ENCODE assay signal across 8 mouse cellular contexts in genomic region chr17:45628885-45629855, GRCm38 (mm10). TPM values are rescaled to one million over a fixed set of nuclear protein-coding genes. Genes with fewer than 3 reads are reported as not detected.
DNase-seq lines count a peak whose midpoint lies in the region; ATAC-seq and TF ChIP-seq lines count a peak whose summit lies in the region.

No protein-coding gene starts in this region.

- H3K36me3 ChIP-seq in lung, postnatal 0 days (ENCODE audit: insufficient read depth, low read length) = no peaks in the 10 kb centered on the region
- no peaks in the 10 kb centered on the region for H3K36me3 ChIP-seq in heart, embryonic 16.5 days (ENCODE audit: control insufficient read depth, insufficient read depth)
- H3K36me3 ChIP-seq in limb, embryonic 12.5 days = no peaks in the 10 kb centered on the region
- no peaks in the 10 kb centered on the region for H3K36me3 ChIP-seq in neural tube, embryonic 14.5 days (ENCODE audit: control insufficient read depth, insufficient read depth, low read length)

- ATAC-seq in lung, postnatal 0 days = peak; percentile 59
- peak; percentile 7; the same call in 1 of the 2 replicates for ATAC-seq in heart, embryonic 16.5 days (replicated peaks; ENCODE audit: extremely low read depth, insufficient read depth, low FRiP score)
- ATAC-seq in limb, embryonic 12.5 days (ENCODE audit: insufficient number of reproducible peaks, insufficient read depth, low FRiP score, low TSS enrichment, low read depth) = no peak; the same call in 1 of the 2 replicates
- peak; percentile 10; the same call in 1 of the 2 replicates for ATAC-seq in neural tube, embryonic 14.5 days (ENCODE audit: low read depth)
- ATAC-seq in inflammation-experienced regulatory T-cells, adult 6 months = no peak

- WGBS in lung, postnatal 0 days = 41% methylated on average over 13 of the region's 13 CpGs
- 47% methylated on average over 13 of the region's 13 CpGs for WGBS in heart, embryonic 16.5 days
- WGBS in limb, embryonic 12.5 days = 69% methylated on average over 13 of the region's 13 CpGs
- WGBS in neural tube, embryonic 14.5 days = 71% methylated on average over 13 of the region's 13 CpGs

- H3K4me1 ChIP-seq in lung, postnatal 0 days (ENCODE audit: insufficient read depth, low read depth, low read length) = no peaks in the 10 kb centered on the region; the same call in 1 of the 2 replicates
- H3K4me1 ChIP-seq in heart, embryonic 16.5 days (ENCODE audit: control insufficient read depth, insufficient read depth, low read length) = peaks cover 16% of the 10 kb centered on the region
- H3K4me1 ChIP-seq in limb, embryonic 12.5 days (replicated peaks) = peaks cover 11% of the 10 kb centered on the region
- H3K4me1 ChIP-seq in neural tube, embryonic 14.5 days (ENCODE audit: control insufficient read depth, insufficient read depth, low read length) = 0 out of 2 replicates have a peak, but pooled peaks cover 5% of the 10 kb centered on the region

- TF ChIP-seq CTCF in lung, postnatal 0 days (IDR thresholded peaks at IDR 0.05) = no peak

- H3K9ac ChIP-seq in lung, postnatal 0 days (replicated peaks; ENCODE audit: low read depth) = no peak overlapping the region
- no peak overlapping the region; the same call in 1 of the 2 replicates for H3K9ac ChIP-seq in heart, embryonic 16.5 days (ENCODE audit: low read length)
- H3K9ac ChIP-seq in limb, embryonic 12.5 days (replicated peaks) = no peak overlapping the region; the same call in 1 of the 2 replicates
- H3K9ac ChIP-seq in neural tube, embryonic 14.5 days (replicated peaks; ENCODE audit: low read depth, low read length) = no peak overlapping the region

- peak overlapping the region; percentile 45; the same call in 1 of the 2 replicates for H3K27ac ChIP-seq in lung, postnatal 0 days (ENCODE audit: low read length)
- H3K27ac ChIP-seq in heart, embryonic 16.5 days (ENCODE audit: low read length) = peak overlapping the region; percentile 71
- no peak overlapping the region for H3K27ac ChIP-seq in limb, embryonic 12.5 days
- no peak overlapping the region; the same call in 1 of the 2 replicates for H3K27ac ChIP-seq in neural tube, embryonic 14.5 days (ENCODE audit: low read depth, low read length)

- H3K4me2 ChIP-seq in lung, postnatal 0 days (replicated peaks; ENCODE audit: low read depth, low read length) = peak overlapping the region; percentile 59
- peak overlapping the region; percentile 82 for H3K4me2 ChIP-seq in heart, embryonic 16.5 days (ENCODE audit: low read depth, low read length)
- peak overlapping the region; percentile 85 for H3K4me2 ChIP-seq in limb, embryonic 12.5 days
- peak overlapping the region; percentile 75 for H3K4me2 ChIP-seq in neural tube, embryonic 14.5 days (ENCODE audit: low read depth, low read length)

- no peaks in the 10 kb centered on the region for H3K9me3 ChIP-seq in lung, postnatal 0 days (ENCODE audit: low read length)
- no peaks in the 10 kb centered on the region for H3K9me3 ChIP-seq in heart, embryonic 16.5 days (replicated peaks; ENCODE audit: control insufficient read depth, low read length)
- H3K9me3 ChIP-seq in limb, embryonic 12.5 days = no peaks in the 10 kb centered on the region
- no peaks in the 10 kb centered on the region for H3K9me3 ChIP-seq in neural tube, embryonic 14.5 days (ENCODE audit: control insufficient read depth, low read length)

- no peak overlapping the region for H3K4me3 ChIP-seq in lung, postnatal 0 days (ENCODE audit: low read depth, low read length)
- no peak overlapping the region; the same call in 1 of the 2 replicates for H3K4me3 ChIP-seq in heart, embryonic 16.5 days (ENCODE audit: low read length)
- H3K4me3 ChIP-seq in limb, embryonic 12.5 days (replicated peaks) = peak overlapping the region; percentile 46
- peak overlapping the region; percentile 36; the same call in 1 of the 2 replicates for H3K4me3 ChIP-seq in neural tube, embryonic 14.5 days (ENCODE audit: low read depth, low read length)

- TF ChIP-seq EP300 in lung, postnatal 0 days (IDR thresholded peaks at IDR 0.05) = no peak

- DNase-seq in lung, postnatal 0 days (ENCODE audit: low spot score) = peak; percentile 70
- no peak for DNase-seq in lung, adult 18-20 months
- no peak for DNase-seq in layer of hippocampus, adult 9-10 months (ENCODE audit: low spot score)
- no peak for DNase-seq in gastrocnemius, postnatal 25 days

- no peaks in the 10 kb centered on the region for H3K27me3 ChIP-seq in lung, postnatal 0 days (replicated peaks; ENCODE audit: insufficient read depth, low read length)
- no peaks in the 10 kb centered on the region for H3K27me3 ChIP-seq in heart, embryonic 16.5 days (ENCODE audit: control insufficient read depth, insufficient read depth, low read length)
- H3K27me3 ChIP-seq in limb, embryonic 12.5 days = peaks cover 5% of the 10 kb centered on the region; the same call in 1 of the 2 replicates
- no peaks in the 10 kb centered on the region for H3K27me3 ChIP-seq in neural tube, embryonic 14.5 days (ENCODE audit: control insufficient read depth, insufficient read depth, low read length)

RNA-seq across cellular contexts. Expression of gene Mymx, which starts 27.3 kb away (rescaled TPM):
- polyA plus RNA-seq in lung, postnatal 0 days (2015; fragmentation: Nextera tagmentation; extraction: Ambion mirVana) = not detected in 2 replicates
- 0.25 and 0.49 TPM in 2 replicates for polyA plus RNA-seq in heart, embryonic 16.5 days (2015; fragmentation: Nextera tagmentation; extraction: Ambion mirVana)
- polyA plus RNA-seq in limb, embryonic 12.5 days (2016; fragmentation: Nextera tagmentation; extraction: Ambion mirVana) = 15.8 and 16.4 TPM in 2 replicates
- polyA plus RNA-seq in neural tube, embryonic 14.5 days (2014; fragmentation: Nextera tagmentation; extraction: Ambion mirVana) = 0.44 and 1.0 TPM in 2 replicates
- polyA plus RNA-seq in inflammation-experienced regulatory T-cells, adult 6 months (2017; shearing (Covaris generic)) = not detected
- total RNA-seq in gastrocnemius, postnatal 25 days (2021) = 1 to 10 TPM in 1 of 2 experiments, under 1 TPM in 1; 0.36 to 1.4 TPM

RNA-seq across cellular contexts. Expression of gene Slc29a1, which starts 29.8 kb away (rescaled TPM):
- polyA plus RNA-seq in lung, postnatal 0 days (2015; fragmentation: Nextera tagmentation; extraction: Ambion mirVana) = 99.8 and 120 TPM in 2 replicates
- polyA plus RNA-seq in heart, embryonic 16.5 days (2015; fragmentation: Nextera tagmentation; extraction: Ambion mirVana) = 110 and 137 TPM in 2 replicates
- 55.4 and 58.7 TPM in 2 replicates for polyA plus RNA-seq in limb, embryonic 12.5 days (2016; fragmentation: Nextera tagmentation; extraction: Ambion mirVana)
- 29.1 and 35.9 TPM in 2 replicates for polyA plus RNA-seq in neural tube, embryonic 14.5 days (2014; fragmentation: Nextera tagmentation; extraction: Ambion mirVana)
- polyA plus RNA-seq in inflammation-experienced regulatory T-cells, adult 6 months (2017; shearing (Covaris generic)) = 100 to 1,000 TPM in 2 of 3 experiments, 10 to 100 TPM in 1; 72.2 to 131 (median 109) TPM
- 10 to 100 TPM; 41.4 to 42.2 TPM for total RNA-seq in gastrocnemius, postnatal 25 days (2021)

RNA-seq across cellular contexts. Expression of gene Capn11, which starts 30.0 kb away (rescaled TPM):
- polyA plus RNA-seq in lung, postnatal 0 days (2015; fragmentation: Nextera tagmentation; extraction: Ambion mirVana) = 0.08 TPM in 1 of 2 replicates, not detected in the other
- 0.34 and 0.84 TPM in 2 replicates for polyA plus RNA-seq in heart, embryonic 16.5 days (2015; fragmentation: Nextera tagmentation; extraction: Ambion mirVana)
- polyA plus RNA-seq in limb, embryonic 12.5 days (2016; fragmentation: Nextera tagmentation; extraction: Ambion mirVana) = 0.65 and 0.83 TPM in 2 replicates
- polyA plus RNA-seq in neural tube, embryonic 14.5 days (2014; fragmentation: Nextera tagmentation; extraction: Ambion mirVana) = 3.4 TPM in 1 of 2 replicates, not detected in the other
- not detected for polyA plus RNA-seq in inflammation-experienced regulatory T-cells, adult 6 months (2017; shearing (Covaris generic))
- total RNA-seq in gastrocnemius, postnatal 25 days (2021) = under 1 TPM; 0.13 to 0.59 TPM

RNA-seq across cellular contexts. Expression of gene Hsp90ab1, which starts 56.1 kb away (rescaled TPM):
- polyA plus RNA-seq in lung, postnatal 0 days (2015; fragmentation: Nextera tagmentation; extraction: Ambion mirVana) = 607 and 696 TPM in 2 replicates
- polyA plus RNA-seq in heart, embryonic 16.5 days (2015; fragmentation: Nextera tagmentation; extraction: Ambion mirVana) = 1,191 and 1,235 TPM in 2 replicates
- 1,474 and 1,563 TPM in 2 replicates for polyA plus RNA-seq in limb, embryonic 12.5 days (2016; fragmentation: Nextera tagmentation; extraction: Ambion mirVana)
- 1,278 and 1,406 TPM in 2 replicates for polyA plus RNA-seq in neural tube, embryonic 14.5 days (2014; fragmentation: Nextera tagmentation; extraction: Ambion mirVana)
- 1,000 to 10,000 TPM in 1 of 3 experiments, 100 to 1,000 TPM in 2; 939 to 1,028 (median 983) TPM for polyA plus RNA-seq in inflammation-experienced regulatory T-cells, adult 6 months (2017; shearing (Covaris generic))
- total RNA-seq in gastrocnemius, postnatal 25 days (2021) = 100 to 1,000 TPM; 839 to 859 TPM

RNA-seq across cellular contexts. Expression of gene Mrpl14, which starts 57.0 kb away (rescaled TPM):
- polyA plus RNA-seq in lung, postnatal 0 days (2015; fragmentation: Nextera tagmentation; extraction: Ambion mirVana) = 224 and 234 TPM in 2 replicates
- polyA plus RNA-seq in heart, embryonic 16.5 days (2015; fragmentation: Nextera tagmentation; extraction: Ambion mirVana) = 137 and 143 TPM in 2 replicates
- 143 and 153 TPM in 2 replicates for polyA plus RNA-seq in limb, embryonic 12.5 days (2016; fragmentation: Nextera tagmentation; extraction: Ambion mirVana)
- 110 and 129 TPM in 2 replicates for polyA plus RNA-seq in neural tube, embryonic 14.5 days (2014; fragmentation: Nextera tagmentation; extraction: Ambion mirVana)
- polyA plus RNA-seq in inflammation-experienced regulatory T-cells, adult 6 months (2017; shearing (Covaris generic)) = 10 to 100 TPM; 74.5 to 88.1 (median 87.7) TPM
- 10 to 100 TPM; 93.5 to 96.0 TPM for total RNA-seq in gastrocnemius, postnatal 25 days (2021)

Comparison
In these comparisons a context has a peak if more than half of its experiments do, and no peak if none do; other contexts are left out.
1. ATAC-seq: peak in lung, postnatal 0 days (single experiment), heart, embryonic 16.5 days (single experiment) and neural tube, embryonic 14.5 days (single experiment); none in limb, embryonic 12.5 days (single experiment) and inflammation-experienced regulatory T-cells, adult 6 months (single experiment).
2. H3K27ac ChIP-seq: peak in lung, postnatal 0 days (single experiment) and heart, embryonic 16.5 days (single experiment); none in limb, embryonic 12.5 days (single experiment) and neural tube, embryonic 14.5 days (single experiment).
3. H3K4me3 ChIP-seq: peak in limb, embryonic 12.5 days (single experiment) and neural tube, embryonic 14.5 days (single experiment); none in lung, postnatal 0 days (single experiment) and heart, embryonic 16.5 days (single experiment).
4. Peak in every context shown above with its lines, with median percentiles within 50 percentile points of each other: H3K4me2 ChIP-seq.